Mouse (Mus musculus): Measurements from ENCODE around the gene Gm37419.

DNA sequence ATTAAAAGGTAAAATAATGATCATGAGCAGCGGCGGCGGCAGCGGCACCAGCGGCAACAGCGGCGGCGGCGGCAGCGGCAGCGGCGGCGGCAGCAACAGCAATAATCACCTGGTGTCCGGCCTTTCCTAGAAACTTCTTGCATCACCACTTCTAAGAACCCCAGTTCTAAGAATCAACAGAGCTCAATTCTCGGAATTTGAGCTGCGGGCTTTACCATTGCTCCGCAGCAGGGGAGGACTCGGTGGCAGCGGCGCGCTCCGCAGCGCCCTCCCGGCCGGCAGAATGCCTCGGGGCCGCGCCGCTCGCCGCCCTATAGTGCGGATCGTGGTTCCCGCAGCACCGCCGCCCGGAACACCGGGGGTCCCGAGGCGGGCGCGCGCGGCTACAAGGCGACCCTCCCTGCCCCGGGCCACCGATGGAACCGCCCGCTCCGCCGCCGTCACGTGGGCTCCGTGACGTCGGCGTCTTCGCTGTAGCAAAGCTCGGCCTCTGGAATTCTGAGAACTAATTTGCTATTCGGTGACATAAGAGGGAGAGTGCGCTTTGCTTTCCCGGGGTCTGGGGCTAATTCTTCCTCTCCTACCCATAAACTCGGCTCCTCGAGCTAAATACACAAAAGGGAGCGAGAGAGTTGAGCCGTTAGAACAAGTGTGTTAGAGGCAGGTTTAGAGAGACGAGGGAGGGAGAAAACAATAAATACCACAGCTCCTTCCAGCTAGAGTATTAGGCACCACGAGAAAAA lies at the start of gene Gm37419, which contains the start of gene Bcl6:
- no peak for TF ChIP-seq GATA1 (IDR thresholded peaks at IDR 0.05; ENCODE audit: low read length)
- TF ChIP-seq TAL1 (IDR thresholded peaks at IDR 0.05; ENCODE audit: low read length): no peak
